Mouse (Mus musculus): ENCODE data around the gene Slc30a10.

Gene Slc30a10

GRCm38 (mm10) chr1:185454575-185454954, at the start of gene Slc30a10:
Gene Slc30a10, plus strand, starts transcription at chr1:185454848.
- peak; percentile 39 for DNase-seq

GRCm38 (mm10) chr1:185405921-185406320, 48.7 kb upstream of the Slc30a10 start:
- DNase-seq = no peak

- DNase-seq = no peak
Observed at GRCm38 (mm10) chr1:185409831-185410230, 44.8 kb upstream of the Slc30a10 start.

GRCm38 (mm10) chr1:185418011-185418410, 36.6 kb upstream of the Slc30a10 start:
- no peak for DNase-seq

GRCm38 (mm10) chr1:185419805-185420204, 34.8 kb upstream of the Slc30a10 start:
- DNase-seq = no peak

- no peak for DNase-seq
Observed at GRCm38 (mm10) chr1:185420776-185421175, 33.9 kb upstream of the Slc30a10 start.

- DNase-seq = no peak
Observed at GRCm38 (mm10) chr1:185426583-185426982, 28.1 kb upstream of the Slc30a10 start.

GRCm38 (mm10) chr1:185430488-185430887, 24.2 kb upstream of the Slc30a10 start:
- DNase-seq = no peak

- DNase-seq = no peak
Observed at GRCm38 (mm10) chr1:185431245-185431997, 23.2 kb upstream of the Slc30a10 start.

GRCm38 (mm10) chr1:185431998-185432317, 22.7 kb upstream of the Slc30a10 start:
- DNase-seq = no peak

GRCm38 (mm10) chr1:185433112-185433511, 21.5 kb upstream of the Slc30a10 start:
- no peak for DNase-seq

- peak; percentile 69 for DNase-seq
Observed at GRCm38 (mm10) chr1:185438841-185439580, 15.6 kb upstream of the Slc30a10 start.

GRCm38 (mm10) chr1:185441703-185442472, 12.8 kb upstream of the Slc30a10 start:
- DNase-seq = peak; percentile 57

GRCm38 (mm10) chr1:185448936-185449335, 5.7 kb upstream of the Slc30a10 start:
- no peak for DNase-seq

GRCm38 (mm10) chr1:185449727-185450126, 4.9 kb upstream of the Slc30a10 start:
- DNase-seq = no peak

- no peak for DNase-seq
Observed at GRCm38 (mm10) chr1:185451077-185451476, 3.6 kb upstream of the Slc30a10 start.

- DNase-seq = no peak
Observed at GRCm38 (mm10) chr1:185451495-185451894, 3.2 kb upstream of the Slc30a10 start.

GRCm38 (mm10) chr1:185452461-185452860, 2.2 kb upstream of the Slc30a10 start:
- DNase-seq = no peak

- DNase-seq = no peak
Observed at GRCm38 (mm10) chr1:185454144-185454543, 504 bp upstream of the Slc30a10 start.

- peak; percentile 21 for DNase-seq
Observed at GRCm38 (mm10) chr1:185454955-185455701, 480 bp downstream of the Slc30a10 start.

- DNase-seq = no peak
Observed at GRCm38 (mm10) chr1:185456327-185456726, 1.7 kb downstream of the Slc30a10 start.

- no peak for DNase-seq
Observed at GRCm38 (mm10) chr1:185460096-185460495, 5.4 kb downstream of the Slc30a10 start.

GRCm38 (mm10) chr1:185462889-185463288, 8.2 kb downstream of the Slc30a10 start:
- no peak for DNase-seq

Data from cerebellum, adult 8-10 months (tissue).